In the genomic region with DNA sequence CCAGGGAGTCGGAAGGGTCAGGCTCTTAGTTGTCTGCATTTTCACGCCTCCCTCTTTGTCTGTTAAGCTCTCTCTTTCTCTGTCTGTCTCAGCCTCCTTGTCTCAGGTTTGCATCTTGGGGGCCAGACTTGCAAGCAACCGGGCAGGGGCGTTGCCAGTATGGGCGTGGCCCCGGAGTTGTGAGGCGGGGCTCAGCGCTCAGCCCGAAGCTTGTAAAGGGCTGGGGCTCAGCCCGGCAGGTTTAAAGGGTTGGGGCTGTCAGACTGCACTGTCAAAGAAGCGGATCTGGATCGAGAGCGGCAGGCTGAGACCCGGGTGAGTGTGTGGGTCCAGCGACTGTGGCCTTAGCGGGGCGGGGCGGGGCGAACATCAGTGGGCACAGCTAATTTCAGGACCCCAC, we compare ENCODE assay signal across 8 mouse cellular contexts. TPM values are rescaled to one million over a fixed set of nuclear protein-coding genes. Genes with fewer than 3 reads are reported as not detected.
DNase-seq lines count a peak whose midpoint lies in the region; ATAC-seq and TF ChIP-seq lines count a peak whose summit lies in the region.

Gene Cyp4f39 (plus strand): TSS at position 242 of the 400 bp plus-strand sequence.

- H3K4me2 ChIP-seq in hindbrain, embryonic 15.5 days = peak within 1 kb of the TSS; percentile 71
- H3K4me2 ChIP-seq in lung, embryonic 15.5 days = peak within 1 kb of the TSS; percentile 49

- ATAC-seq in hindbrain, embryonic 15.5 days (ENCODE audit: low FRiP score, low read depth) = no peak
- ATAC-seq in lung, embryonic 15.5 days (ENCODE audit: borderline replicate concordance, extremely low read depth, low FRiP score, low TSS enrichment) = no peak
- ATAC-seq in cerebellum, adult (ENCODE audit: insufficient number of reproducible peaks, low FRiP score, low TSS enrichment) = no peak

- H3K9me3 ChIP-seq in MEL (replicated peaks; ENCODE audit: insufficient read depth, low read length) = no peaks in the 10 kb centered on the region
- H3K9me3 ChIP-seq in hindbrain, embryonic 15.5 days = no peaks in the 10 kb centered on the region
- no peaks in the 10 kb centered on the region for H3K9me3 ChIP-seq in lung, embryonic 15.5 days

- TF ChIP-seq RAD21 in MEL (IDR thresholded peaks at IDR 0.05; ENCODE audit: low read depth, low read length) = no peak

- H3K27ac ChIP-seq in MEL (ENCODE audit: control insufficient read depth, low read depth, low read length) = no peak within 1 kb of the TSS
- H3K27ac ChIP-seq in embryonic fibroblast, embryonic 13.5 days (ENCODE audit: insufficient read depth, low read length) = no peak within 1 kb of the TSS
- no peak within 1 kb of the TSS for H3K27ac ChIP-seq in hindbrain, embryonic 15.5 days (replicated peaks)
- no peak within 1 kb of the TSS for H3K27ac ChIP-seq in lung, embryonic 15.5 days

- H3K27me3 ChIP-seq in MEL (ENCODE audit: control insufficient read depth in 1 of 2, insufficient read depth in 2 of 2, low read length in 2 of 2) = 0 out of 4 replicates have a peak, but pooled peaks cover 0 to 2% of the 10 kb centered on the region in 2 experiments
- peaks cover 12% of the 10 kb centered on the region; the same call in 1 of the 2 replicates for H3K27me3 ChIP-seq in hindbrain, embryonic 15.5 days
- H3K27me3 ChIP-seq in lung, embryonic 15.5 days = peaks cover 14% of the 10 kb centered on the region; the same call in 1 of the 2 replicates

- H3K36me3 ChIP-seq in MEL (ENCODE audit: control insufficient read depth in 1 of 2, insufficient read depth in 2 of 2, low read length in 2 of 2) = no peaks in the 10 kb centered on the region; a peak in 1 of 4 replicates
- H3K36me3 ChIP-seq in hindbrain, embryonic 15.5 days = no peaks in the 10 kb centered on the region
- no peaks in the 10 kb centered on the region for H3K36me3 ChIP-seq in lung, embryonic 15.5 days

- no peak within 1 kb of the TSS for H3K9ac ChIP-seq in MEL (ENCODE audit: control insufficient read depth, low read depth, low read length, poor library complexity, severe bottlenecking)
- peak within 1 kb of the TSS; percentile 19; the same call in 1 of the 2 replicates for H3K9ac ChIP-seq in hindbrain, embryonic 15.5 days
- H3K9ac ChIP-seq in lung, embryonic 15.5 days = no peak within 1 kb of the TSS

- H3K4me1 ChIP-seq in MEL (ENCODE audit: control insufficient read depth in 1 of 2, insufficient read depth in 2 of 2, low read length in 2 of 2) = peaks cover 0 to 7% of the 10 kb centered on the region in 2 experiments; a peak in 2 of 4 replicates
- no peaks in the 10 kb centered on the region for H3K4me1 ChIP-seq in embryonic fibroblast, embryonic 13.5 days (ENCODE audit: control insufficient read depth, insufficient read depth, low read length)
- H3K4me1 ChIP-seq in hindbrain, embryonic 15.5 days (replicated peaks) = peaks cover 12% of the 10 kb centered on the region
- peaks cover 7% of the 10 kb centered on the region; the same call in 1 of the 2 replicates for H3K4me1 ChIP-seq in lung, embryonic 15.5 days

- TF ChIP-seq EP300 in MEL (IDR thresholded peaks at IDR 0.05; ENCODE audit: low read depth in 1 of 2, low read length in 2 of 2) = no peak

- no peaks in the 10 kb centered on the region for H3K79me2 ChIP-seq in MEL (ENCODE audit: control insufficient read depth, insufficient read depth, low read length, poor library complexity)

- no peak for TF ChIP-seq CTCF in MEL (IDR thresholded peaks at IDR 0.05 in 2 of 3, conservative IDR thresholded peaks at IDR 0.05 in 1 of 3; ENCODE audit: control insufficient read depth in 1 of 3, insufficient read depth in 1 of 3, low read depth in 2 of 3, low read length in 3 of 3, poor library complexity in 1 of 3, severe bottlenecking in 1 of 3)
- TF ChIP-seq CTCF in embryonic fibroblast, embryonic 13.5 days (IDR thresholded peaks at IDR 0.05; ENCODE audit: borderline replicate concordance, insufficient read depth, low read length) = no peak

- DNase-seq in A20 (ENCODE audit: low read depth, low spot score) (peak; percentile 11), MEL (ENCODE audit: low read depth, low spot score) (peak; percentile 27)
- peak; percentile 6 to 15 for DNase-seq in spleen, postnatal 14 days (ENCODE audit: low spot score in 2 of 2)
- no peak for DNase-seq in layer of hippocampus, postnatal 10 days (ENCODE audit: low spot score in 2 of 2)

- TF ChIP-seq POLR2A in MEL (IDR thresholded peaks at IDR 0.05; ENCODE audit: control insufficient read depth in 1 of 2, insufficient read depth in 1 of 2, low read depth in 1 of 2, low read length in 2 of 2, poor library complexity in 1 of 2) = no peak
- no peak for TF ChIP-seq POLR2A in embryonic fibroblast, embryonic 13.5 days (IDR thresholded peaks at IDR 0.05; ENCODE audit: low read depth, low read length)

- H3K4me3 ChIP-seq in MEL (ENCODE audit: control insufficient read depth in 1 of 2, insufficient read depth in 1 of 2, low read depth in 2 of 2, low read length in 2 of 2) = no peak within 1 kb of the TSS
- 0 out of 2 replicates have a peak within 1 kb of the TSS, but pooled peaks have one; percentile 4 for H3K4me3 ChIP-seq in embryonic fibroblast, embryonic 13.5 days (ENCODE audit: insufficient read depth, low read length)
- peak within 1 kb of the TSS; percentile 35 for H3K4me3 ChIP-seq in hindbrain, embryonic 15.5 days
- H3K4me3 ChIP-seq in lung, embryonic 15.5 days = peak within 1 kb of the TSS; percentile 19; the same call in 1 of the 2 replicates

- WGBS in hindbrain, embryonic 15.5 days = 5% methylated on average over 19 of the region's 19 CpGs
- 2% methylated on average over 19 of the region's 19 CpGs for WGBS in lung, embryonic 15.5 days

TF ChIP-seq in MEL, 35 proteins besides CTCF, POLR2A, EP300 and RAD21:
- TF ChIP-seq NELFE (IDR thresholded peaks at IDR 0.05; ENCODE audit: low read depth, low read length) = no peak
- no peak for TF ChIP-seq MAFK (IDR thresholded peaks at IDR 0.05; ENCODE audit: borderline replicate concordance, low read depth, low read length)
- no peak for TF ChIP-seq CHD1 (IDR thresholded peaks at IDR 0.05; ENCODE audit: low read depth, low read length)
- TF ChIP-seq TAL1 (IDR thresholded peaks at IDR 0.05; ENCODE audit: low read length) = no peak

RNA-seq across cellular contexts. Expression of gene Cyp4f39, which starts in this region (rescaled TPM):
- total RNA-seq in MEL (2012; rRNA removed) = not detected in 2 replicates
- polyA plus RNA-seq in MEL (2012; ENCODE audit: insufficient read depth in 1 of 2, insufficient read length in 2 of 2, low read depth in 1 of 2, low replicate concordance in 2 of 2, missing spikeins in 1 of 2) = not detected
- polyA plus RNA-seq in embryonic fibroblast, embryonic 13.5 days (2011; ENCODE audit: insufficient read length, low read depth, missing spikeins) = not detected in 2 replicates
- 0.92 and 1.3 TPM in 2 replicates for polyA plus RNA-seq in hindbrain, embryonic 15.5 days (2015; fragmentation: Nextera tagmentation; extraction: Ambion mirVana)
- 0.69 and 1.3 TPM in 2 replicates for polyA plus RNA-seq in lung, embryonic 15.5 days (2015; fragmentation: Nextera tagmentation; extraction: Ambion mirVana)
- not detected for total RNA-seq in layer of hippocampus, postnatal 10 days (2021)

Comparison
In these comparisons a context has a peak if more than half of its experiments do, and no peak if none do; other contexts are left out.
1. Peak in DNase-seq in MEL; RNA of the gene not detected or under 1 TPM.
2. DNase-seq: peak in A20 (single experiment) and spleen, postnatal 14 days (2 of 2); none in layer of hippocampus, postnatal 10 days (0 of 2).
3. H3K4me3 ChIP-seq: peak in embryonic fibroblast, embryonic 13.5 days (single experiment), hindbrain, embryonic 15.5 days (single experiment) and lung, embryonic 15.5 days (single experiment); none in MEL (0 of 2).